Mouse (Mus musculus) limb, embryonic 10.5 days (tissue): ENCODE data around the gene Ntm. TPM values are rescaled to one million over a fixed set of nuclear protein-coding genes. Genes with fewer than 3 reads are reported as not detected.

Experiments
- DNase-seq: peaks from one replicate; pipeline ENCODE4 v3.0.0-alpha.2; 2017; ENCODE audit warnings: low spot score
- H3K27ac ChIP-seq: fragments of 300-500 bp; sonication (generic); 2 replicates; pipeline ENCODE4 v1.5.1; 2016; ENCODE audit warnings: mild to moderate bottlenecking
- H3K27me3 ChIP-seq: fragments of 300-500 bp; sonication (generic); 2 replicates; pipeline ENCODE4 v1.6.1; 2016; ENCODE audit warnings: low read depth, mild to moderate bottlenecking; ENCODE audit not compliant: poor library complexity, severe bottlenecking
- H3K36me3 ChIP-seq: fragments of 300-500 bp; sonication (generic); 2 replicates; pipeline ENCODE4 v1.6.1; 2016; ENCODE audit warnings: mild to moderate bottlenecking, moderate library complexity
- H3K4me1 ChIP-seq: fragments of 300-500 bp; sonication (generic); 2 replicates; pipeline ENCODE4 v1.6.1; 2016
- H3K4me3 ChIP-seq: fragments of 300-500 bp; sonication (generic); 2 replicates; pipeline ENCODE4 v1.5.1; 2016; ENCODE audit warnings: mild to moderate bottlenecking, moderate library complexity
- H3K9me3 ChIP-seq: fragments of 300-500 bp; sonication (generic); replicated peaks from 2 replicates; pipeline ENCODE4 v1.6.1; 2016; ENCODE audit warnings: mild to moderate bottlenecking
- WGBS: fragments of 180-500 bp; shearing (Covaris S2); methylation state at CpG from one replicate; pipeline ENCODE4 v1.1.7; 2016; 5-methylcytosine and 5-hydroxymethylcytosine counted together
- polyA plus RNA-seq: library from polyadenylated mRNA; unstranded; fragments of >200 nt; fragmentation: Nextera tagmentation; extraction: Ambion mirVana; gene quantifications from 2 replicates; pipeline ENCODE4 v1.2.1, GENCODE M21; 2016

The Ntm gene
- polyA plus RNA-seq, 1 experiment from 2014 or later = 12.7 TPM

GRCm38 (mm10) chr9:29779739-29780138, 183.2 kb downstream of the Ntm start:
- Histone ChIP-seq H3K4me1 (peaks cover 6% of the 10 kb centered on the region), H3K27me3 (0 out of 2 replicates have a peak, but pooled peaks cover 2% of the 10 kb centered on the region), H3K27ac (no peak overlapping the region), H3K9me3 (no peaks in the 10 kb centered on the region), H3K4me3 (no peak overlapping the region), H3K36me3 (no peaks in the 10 kb centered on the region)
- 86% methylated on average over 7 of the region's 7 CpGs for whole genome bisulfite sequencing
- no peak for DNase-seq

GRCm38 (mm10) chr9:29776951-29777350, 186.0 kb downstream of the Ntm start:
- Histone ChIP-seq H3K36me3 (no peaks in the 10 kb centered on the region), H3K4me3 (no peak overlapping the region), H3K27ac (no peak overlapping the region), H3K27me3 (peaks cover 8% of the 10 kb centered on the region; the same call in 1 of the 2 replicates), H3K9me3 (no peaks in the 10 kb centered on the region), H3K4me1 (peaks cover 17% of the 10 kb centered on the region)
- no peak for DNase-seq
- WGBS = 93% methylated on average over 3 of the region's 3 CpGs

GRCm38 (mm10) chr9:29776542-29776941, 186.4 kb downstream of the Ntm start:
- H3K27ac ChIP-seq = no peak overlapping the region
- H3K27me3 ChIP-seq = peaks cover 8% of the 10 kb centered on the region; the same call in 1 of the 2 replicates
- H3K36me3 ChIP-seq = no peaks in the 10 kb centered on the region
- H3K9me3 ChIP-seq = no peaks in the 10 kb centered on the region
- WGBS = 79% methylated on average over 4 of the region's 4 CpGs
- H3K4me3 ChIP-seq = no peak overlapping the region
- no peak for DNase-seq
- peaks cover 21% of the 10 kb centered on the region for H3K4me1 ChIP-seq

GRCm38 (mm10) chr9:29776030-29776429, 186.9 kb downstream of the Ntm start:
- DNase-seq = no peak
- 92% methylated on average over 4 of the region's 4 CpGs for WGBS
- Histone ChIP-seq H3K4me3 (no peak overlapping the region), H3K36me3 (no peaks in the 10 kb centered on the region), H3K27me3 (peaks cover 8% of the 10 kb centered on the region; the same call in 1 of the 2 replicates), H3K9me3 (no peaks in the 10 kb centered on the region), H3K27ac (no peak overlapping the region), H3K4me1 (peaks cover 26% of the 10 kb centered on the region)

GRCm38 (mm10) chr9:29772625-29773388, 190.1 kb downstream of the Ntm start:
- H3K27ac ChIP-seq = no peak overlapping the region
- H3K4me3 ChIP-seq = no peak overlapping the region
- WGBS = 84% methylated on average over 11 of the region's 11 CpGs
- DNase-seq = no peak
- H3K9me3 ChIP-seq = no peaks in the 10 kb centered on the region
- H3K36me3 ChIP-seq = no peaks in the 10 kb centered on the region
- H3K4me1 ChIP-seq = peaks cover 26% of the 10 kb centered on the region
- H3K27me3 ChIP-seq = peaks cover 8% of the 10 kb centered on the region; the same call in 1 of the 2 replicates

GRCm38 (mm10) chr9:29771870-29772269, 191.1 kb downstream of the Ntm start:
- Histone ChIP-seq H3K4me3 (no peak overlapping the region), H3K36me3 (no peaks in the 10 kb centered on the region), H3K4me1 (peaks cover 26% of the 10 kb centered on the region), H3K9me3 (no peaks in the 10 kb centered on the region), H3K27me3 (peaks cover 8% of the 10 kb centered on the region; the same call in 1 of the 2 replicates), H3K27ac (no peak overlapping the region)
- 23% methylated on average over 5 of the region's 5 CpGs for WGBS
- DNase-seq = no peak

GRCm38 (mm10) chr9:29771071-29771785, 191.7 kb downstream of the Ntm start:
- no peak for DNase-seq
- Histone ChIP-seq H3K27me3 (peaks cover 8% of the 10 kb centered on the region; the same call in 1 of the 2 replicates), H3K9me3 (no peaks in the 10 kb centered on the region), H3K4me3 (no peak overlapping the region), H3K4me1 (peaks cover 26% of the 10 kb centered on the region), H3K27ac (no peak overlapping the region), H3K36me3 (no peaks in the 10 kb centered on the region)
- WGBS = 72% methylated on average over 23 of the region's 23 CpGs

- 32% methylated on average over 4 of the region's 4 CpGs for WGBS
- no peak for DNase-seq
- Histone ChIP-seq H3K4me1 (peaks cover 16% of the 10 kb centered on the region), H3K27me3 (peaks cover 8% of the 10 kb centered on the region; the same call in 1 of the 2 replicates), H3K36me3 (no peaks in the 10 kb centered on the region), H3K27ac (no peak overlapping the region), H3K4me3 (no peak overlapping the region), H3K9me3 (no peaks in the 10 kb centered on the region)
Observed at GRCm38 (mm10) chr9:29769361-29769760, 193.6 kb downstream of the Ntm start.

GRCm38 (mm10) chr9:29765990-29766980, 196.7 kb downstream of the Ntm start:
- Histone ChIP-seq H3K27ac (no peak overlapping the region), H3K4me3 (no peak overlapping the region), H3K4me1 (0 out of 2 replicates have a peak, but pooled peaks cover 2% of the 10 kb centered on the region), H3K9me3 (no peaks in the 10 kb centered on the region), H3K27me3 (peaks cover 4% of the 10 kb centered on the region; the same call in 1 of the 2 replicates), H3K36me3 (no peaks in the 10 kb centered on the region)
- 83% methylated on average over 6 of the region's 6 CpGs for WGBS
- no peak for DNase-seq

GRCm38 (mm10) chr9:29763338-29763737, 199.6 kb downstream of the Ntm start:
- no peak overlapping the region for H3K4me3 ChIP-seq
- WGBS = 91% methylated on average over 4 of the region's 4 CpGs
- no peaks in the 10 kb centered on the region for H3K9me3 ChIP-seq
- no peak overlapping the region for H3K27ac ChIP-seq
- no peak for DNase-seq
- peaks cover 4% of the 10 kb centered on the region; the same call in 1 of the 2 replicates for H3K27me3 ChIP-seq
- no peaks in the 10 kb centered on the region for H3K4me1 ChIP-seq
- no peaks in the 10 kb centered on the region for H3K36me3 ChIP-seq

- Histone ChIP-seq H3K27me3 (peaks cover 4% of the 10 kb centered on the region; the same call in 1 of the 2 replicates), H3K4me3 (no peak overlapping the region), H3K4me1 (no peaks in the 10 kb centered on the region), H3K36me3 (no peaks in the 10 kb centered on the region), H3K27ac (no peak overlapping the region), H3K9me3 (no peaks in the 10 kb centered on the region)
- 82% methylated on average over 8 of the region's 8 CpGs for WGBS
- no peak for DNase-seq
Observed at GRCm38 (mm10) chr9:29761952-29762586, 200.9 kb downstream of the Ntm start.

GRCm38 (mm10) chr9:29761511-29761910, 201.4 kb downstream of the Ntm start:
- no peaks in the 10 kb centered on the region for H3K9me3 ChIP-seq
- 85% methylated on average over 5 of the region's 5 CpGs for WGBS
- no peak overlapping the region for H3K4me3 ChIP-seq
- DNase-seq = no peak
- no peak overlapping the region for H3K27ac ChIP-seq
- H3K36me3 ChIP-seq = no peaks in the 10 kb centered on the region
- peaks cover 4% of the 10 kb centered on the region; the same call in 1 of the 2 replicates for H3K27me3 ChIP-seq
- H3K4me1 ChIP-seq = no peaks in the 10 kb centered on the region
